Mouse (Mus musculus): ENCODE data around the gene Impdh1. TPM values are rescaled to one million over a fixed set of nuclear protein-coding genes. Genes with fewer than 3 reads are reported as not detected.

Impdh1 gene
- polyA plus RNA-seq, 1 experiment from 2014 or later, result 41.7 TPM

GRCm38 (mm10) chr6:29207017-29207416, 9.1 kb downstream of the Impdh1 start:
- H3K4me3 ChIP-seq (ENCODE audit: low read length), result no peak overlapping the region
- no peaks in the 10 kb centered on the region for H3K27me3 ChIP-seq (ENCODE audit: control insufficient read depth, insufficient read depth, low read length)
- H3K4me2 ChIP-seq (replicated peaks; ENCODE audit: low read depth, low read length), result no peak overlapping the region
- 84% methylated on average over 5 of the region's 5 CpGs for WGBS
- ATAC-seq (ENCODE audit: low FRiP score, low TSS enrichment), result no peak
- no peaks in the 10 kb centered on the region for H3K9me3 ChIP-seq (ENCODE audit: control insufficient read depth, low read length)
- H3K27ac ChIP-seq (ENCODE audit: low read depth, low read length), result no peak overlapping the region
- H3K9ac ChIP-seq (ENCODE audit: low read depth, low read length), result no peak overlapping the region
- peaks cover 16% of the 10 kb centered on the region for H3K36me3 ChIP-seq (ENCODE audit: control insufficient read depth, insufficient read depth, low read length)
- H3K4me1 ChIP-seq (ENCODE audit: control insufficient read depth, insufficient read depth, low read length), result peaks cover 11% of the 10 kb centered on the region

GRCm38 (mm10) chr6:29206006-29206405, 10.2 kb downstream of the Impdh1 start:
- no peak overlapping the region for H3K27ac ChIP-seq (ENCODE audit: low read depth, low read length)
- peaks cover 16% of the 10 kb centered on the region for H3K36me3 ChIP-seq (ENCODE audit: control insufficient read depth, insufficient read depth, low read length)
- no peaks in the 10 kb centered on the region for H3K27me3 ChIP-seq (ENCODE audit: control insufficient read depth, insufficient read depth, low read length)
- no peak overlapping the region for H3K4me2 ChIP-seq (replicated peaks; ENCODE audit: low read depth, low read length)
- H3K4me1 ChIP-seq (ENCODE audit: control insufficient read depth, insufficient read depth, low read length), result peaks cover 6% of the 10 kb centered on the region
- WGBS, result 96% methylated on average over 10 of the region's 10 CpGs
- H3K9ac ChIP-seq (ENCODE audit: low read depth, low read length), result no peak overlapping the region
- H3K9me3 ChIP-seq (ENCODE audit: control insufficient read depth, low read length), result no peaks in the 10 kb centered on the region
- H3K4me3 ChIP-seq (ENCODE audit: low read length), result no peak overlapping the region
- no peak for ATAC-seq (ENCODE audit: low FRiP score, low TSS enrichment)

GRCm38 (mm10) chr6:29204932-29205614, 11.1 kb downstream of the Impdh1 start:
- Histone ChIP-seq H3K9me3 (ENCODE audit: control insufficient read depth, low read length) (no peaks in the 10 kb centered on the region), H3K4me1 (ENCODE audit: control insufficient read depth, insufficient read depth, low read length) (no peaks in the 10 kb centered on the region; the same call in 1 of the 2 replicates), H3K4me3 (ENCODE audit: low read length) (no peak overlapping the region), H3K9ac (ENCODE audit: low read depth, low read length) (no peak overlapping the region), H3K27me3 (ENCODE audit: control insufficient read depth, insufficient read depth, low read length) (no peaks in the 10 kb centered on the region), H3K36me3 (ENCODE audit: control insufficient read depth, insufficient read depth, low read length) (peaks cover 16% of the 10 kb centered on the region), H3K4me2 (replicated peaks; ENCODE audit: low read depth, low read length) (no peak overlapping the region), H3K27ac (ENCODE audit: low read depth, low read length) (no peak overlapping the region)
- ATAC-seq (ENCODE audit: low FRiP score, low TSS enrichment), result peak; percentile 43
- WGBS, result 58% methylated on average over 15 of the region's 15 CpGs

- no peaks in the 10 kb centered on the region for H3K27me3 ChIP-seq (ENCODE audit: control insufficient read depth, insufficient read depth, low read length)
- 84% methylated on average over 6 of the region's 6 CpGs for WGBS
- no peaks in the 10 kb centered on the region for H3K9me3 ChIP-seq (ENCODE audit: control insufficient read depth, low read length)
- peaks cover 16% of the 10 kb centered on the region for H3K36me3 ChIP-seq (ENCODE audit: control insufficient read depth, insufficient read depth, low read length)
- H3K4me1 ChIP-seq (ENCODE audit: control insufficient read depth, insufficient read depth, low read length), result no peaks in the 10 kb centered on the region
- ATAC-seq (ENCODE audit: low FRiP score, low TSS enrichment), result no peak
- H3K4me3 ChIP-seq (ENCODE audit: low read length), result no peak overlapping the region
- H3K27ac ChIP-seq (ENCODE audit: low read depth, low read length), result no peak overlapping the region
- H3K4me2 ChIP-seq (replicated peaks; ENCODE audit: low read depth, low read length), result no peak overlapping the region
- no peak overlapping the region for H3K9ac ChIP-seq (ENCODE audit: low read depth, low read length)
These were observed 12.1 kb downstream of the Impdh1 start for GRCm38 (mm10) chr6:29203861-29204585.

- H3K36me3 ChIP-seq (ENCODE audit: control insufficient read depth, insufficient read depth, low read length), result peaks cover 16% of the 10 kb centered on the region
- WGBS, result 89% methylated on average over 13 of the region's 13 CpGs
These were observed 13.1 kb downstream of the Impdh1 start for GRCm38 (mm10) chr6:29203096-29203495.

GRCm38 (mm10) chr6:29201988-29202387, 14.2 kb downstream of the Impdh1 start:
- 0 out of 2 replicates have a peak, but pooled peaks cover 4% of the 10 kb centered on the region for H3K4me1 ChIP-seq (ENCODE audit: control insufficient read depth, insufficient read depth, low read length)
- H3K27me3 ChIP-seq (ENCODE audit: control insufficient read depth, insufficient read depth, low read length), result no peaks in the 10 kb centered on the region
- no peak overlapping the region for H3K4me2 ChIP-seq (replicated peaks; ENCODE audit: low read depth, low read length)
- no peak for ATAC-seq (ENCODE audit: low FRiP score, low TSS enrichment)
- H3K4me3 ChIP-seq (ENCODE audit: low read length), result no peak overlapping the region
- H3K9me3 ChIP-seq (ENCODE audit: control insufficient read depth, low read length), result no peaks in the 10 kb centered on the region
- WGBS, result 84% methylated on average over 8 of the region's 8 CpGs
- H3K27ac ChIP-seq (ENCODE audit: low read depth, low read length), result no peak overlapping the region
- H3K36me3 ChIP-seq (ENCODE audit: control insufficient read depth, insufficient read depth, low read length), result peaks cover 16% of the 10 kb centered on the region
- no peak overlapping the region; the same call in 1 of the 2 replicates for H3K9ac ChIP-seq (ENCODE audit: low read depth, low read length)

More at GRCm38 (mm10) chr6:29203096-29203495, 13.1 kb downstream of the Impdh1 start:
- H3K27me3 ChIP-seq (ENCODE audit: control insufficient read depth, insufficient read depth, low read length), result no peaks in the 10 kb centered on the region
- H3K4me1 ChIP-seq (ENCODE audit: control insufficient read depth, insufficient read depth, low read length), result 0 out of 2 replicates have a peak, but pooled peaks cover 3% of the 10 kb centered on the region
- H3K4me2 ChIP-seq (replicated peaks; ENCODE audit: low read depth, low read length), result no peak overlapping the region
- no peak overlapping the region for H3K4me3 ChIP-seq (ENCODE audit: low read length)
- no peak overlapping the region for H3K27ac ChIP-seq (ENCODE audit: low read depth, low read length)
- H3K9ac ChIP-seq (ENCODE audit: low read depth, low read length), result no peak overlapping the region
- H3K9me3 ChIP-seq (ENCODE audit: control insufficient read depth, low read length), result no peaks in the 10 kb centered on the region
- no peak for ATAC-seq (ENCODE audit: low FRiP score, low TSS enrichment)

- H3K9ac ChIP-seq (ENCODE audit: low read depth, low read length), result no peak overlapping the region
- H3K9me3 ChIP-seq (ENCODE audit: control insufficient read depth, low read length), result no peaks in the 10 kb centered on the region
- no peak overlapping the region for H3K27ac ChIP-seq (ENCODE audit: low read depth, low read length)
- no peak for ATAC-seq (ENCODE audit: low FRiP score, low TSS enrichment)
- H3K4me2 ChIP-seq (replicated peaks; ENCODE audit: low read depth, low read length), result no peak overlapping the region
- H3K27me3 ChIP-seq (ENCODE audit: control insufficient read depth, insufficient read depth, low read length), result no peaks in the 10 kb centered on the region
- 94% methylated on average over 5 of the region's 5 CpGs for whole genome bisulfite sequencing
- H3K4me3 ChIP-seq (ENCODE audit: low read length), result no peak overlapping the region
- peaks cover 16% of the 10 kb centered on the region for H3K36me3 ChIP-seq (ENCODE audit: control insufficient read depth, insufficient read depth, low read length)
- 0 out of 2 replicates have a peak, but pooled peaks cover 4% of the 10 kb centered on the region for H3K4me1 ChIP-seq (ENCODE audit: control insufficient read depth, insufficient read depth, low read length)
These were observed 14.8 kb downstream of the Impdh1 start for GRCm38 (mm10) chr6:29201341-29201740.

GRCm38 (mm10) chr6:29200496-29200895, 15.7 kb downstream of the Impdh1 start:
- Histone ChIP-seq H3K4me3 (ENCODE audit: low read length) (no peak overlapping the region), H3K27me3 (ENCODE audit: control insufficient read depth, insufficient read depth, low read length) (no peaks in the 10 kb centered on the region), H3K9me3 (ENCODE audit: control insufficient read depth, low read length) (no peaks in the 10 kb centered on the region), H3K9ac (ENCODE audit: low read depth, low read length) (no peak overlapping the region), H3K4me1 (ENCODE audit: control insufficient read depth, insufficient read depth, low read length) (0 out of 2 replicates have a peak, but pooled peaks cover 4% of the 10 kb centered on the region), H3K4me2 (replicated peaks; ENCODE audit: low read depth, low read length) (no peak overlapping the region), H3K36me3 (ENCODE audit: control insufficient read depth, insufficient read depth, low read length) (peaks cover 10% of the 10 kb centered on the region; the same call in 1 of the 2 replicates), H3K27ac (ENCODE audit: low read depth, low read length) (no peak overlapping the region)
- ATAC-seq (ENCODE audit: low FRiP score, low TSS enrichment), result no peak
- 64% methylated on average over 3 of the region's 3 CpGs for WGBS
